Mouse (Mus musculus) liver, adult 2 months (tissue): ENCODE measurements around the gene Sumo2. TPM values are rescaled to one million over a fixed set of nuclear protein-coding genes. Genes with fewer than 3 reads are reported as not detected.
A peak's percentile ranks its signal among the peaks of the same experiment; 100 is the strongest.

Source experiments
- DNase-seq: peaks from one replicate; pipeline ENCODE4 v3.0.0-alpha.2; 2011; ENCODE audit warnings: low read depth, low spot score; ENCODE audit errors: extremely low read depth
- H3K27ac ChIP-seq: fragments of 200-500 bp; replicated peaks from 2 replicates; pipeline ENCODE4 v1.5.1; 2012; ENCODE audit warnings: low read depth, mild to moderate bottlenecking, control low read depth, inconsistent platforms, low read length; ENCODE audit not compliant: insufficient read depth
- H3K27me3 ChIP-seq: fragments of 200-500 bp; 2 replicates; pipeline ENCODE4 v1.6.1; 2012; ENCODE audit warnings: mild to moderate bottlenecking, moderate library complexity, low read length, inconsistent platforms; ENCODE audit not compliant: control insufficient read depth, insufficient read depth
- H3K36me3 ChIP-seq: fragments of 200-500 bp; 2 replicates; pipeline ENCODE4 v1.6.1; 2012; ENCODE audit warnings: low read length, inconsistent platforms; ENCODE audit not compliant: control insufficient read depth, insufficient read depth
- H3K4me1 ChIP-seq: fragments of 200-500 bp; 2 replicates; pipeline ENCODE4 v1.6.1; 2011; ENCODE audit warnings: low read length; ENCODE audit not compliant: control insufficient read depth, insufficient read depth
- H3K4me3 ChIP-seq: fragments of 200-500 bp; 2 replicates; pipeline ENCODE4 v1.5.1; 2011; ENCODE audit warnings: low read depth, mild to moderate bottlenecking, control low read depth, low read length, moderate library complexity; ENCODE audit not compliant: insufficient read depth
- H3K79me2 ChIP-seq: fragments of 200-500 bp; 2 replicates; pipeline ENCODE4 v1.6.1; 2012; ENCODE audit warnings: inconsistent platforms, mild to moderate bottlenecking, low read length, moderate library complexity; ENCODE audit not compliant: control insufficient read depth, insufficient read depth
- H3K9ac ChIP-seq: fragments of 200-500 bp; 2 replicates; pipeline ENCODE4 v1.6.1; 2012; ENCODE audit warnings: low read depth, mild to moderate bottlenecking, control low read depth, inconsistent platforms, low read length
- CTCF ChIP-seq: fragments of 200-500 bp; IDR thresholded peaks from 2 replicates; pipeline ENCODE4 v1.5.1; 2011; ENCODE audit warnings: low read depth, low read length, control low read depth
- POLR2A ChIP-seq: fragments of 200-500 bp; IDR thresholded peaks from 2 replicates; pipeline ENCODE4 v1.6.1; 2011; ENCODE audit warnings: low read length, control low read depth; ENCODE audit not compliant: insufficient read depth; ENCODE audit errors: extremely low read depth
- WGBS: fragments of 180-500 bp; shearing (Covaris S2); methylation state at CpG from one replicate; pipeline ENCODE4 v1.1.7; 2018; 5-methylcytosine and 5-hydroxymethylcytosine counted together
- polyA plus RNA-seq: library from polyadenylated mRNA; depleted of rRNA; stranded (reverse); fragments of >200 nt; gene quantifications from 2 replicates; pipeline ENCODE4 v1.2.3, GENCODE M21; 2012
- total RNA-seq: library from RNA; depleted of rRNA; stranded (reverse); fragments of >200 nt; gene quantifications from 2 replicates; pipeline ENCODE4 v1.2.3, GENCODE M21; 2014

Sumo2 gene
- total and polyA plus RNA-seq, 2 experiments, result 24.0 to 106 TPM

DNA sequence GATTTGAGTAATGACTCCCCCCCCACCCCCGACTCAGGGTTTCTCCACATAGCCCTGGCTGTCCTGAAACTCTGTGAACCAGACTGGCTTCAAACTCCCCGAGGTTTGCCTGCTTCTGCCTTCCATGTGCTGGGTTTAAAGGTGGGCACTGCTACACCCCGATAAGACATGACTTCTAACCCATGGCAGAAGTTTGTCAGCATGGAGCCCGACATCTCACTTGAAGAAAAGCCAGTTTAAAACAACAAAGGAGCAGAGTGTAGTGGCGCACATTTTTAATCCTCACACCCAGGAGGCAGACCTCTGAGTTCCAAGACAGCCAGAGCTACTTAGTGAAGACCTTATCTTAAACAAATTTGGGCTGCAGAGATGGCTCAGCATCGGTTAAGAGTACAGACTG lies 43.7 kb downstream of the Sumo2 start:
- H3K79me2 ChIP-seq, result no peaks in the 10 kb centered on the region
- no peaks in the 10 kb centered on the region for H3K4me1 ChIP-seq
- DNase-seq, result no peak
- no peaks in the 10 kb centered on the region for H3K27me3 ChIP-seq
- H3K9ac ChIP-seq, result no peak overlapping the region
- TF ChIP-seq POLR2A, result no peak
- no peak overlapping the region for H3K27ac ChIP-seq
- H3K36me3 ChIP-seq, result no peaks in the 10 kb centered on the region
- 39% methylated on average over 6 of the region's 6 CpGs for WGBS
- no peak overlapping the region for H3K4me3 ChIP-seq

DNA sequence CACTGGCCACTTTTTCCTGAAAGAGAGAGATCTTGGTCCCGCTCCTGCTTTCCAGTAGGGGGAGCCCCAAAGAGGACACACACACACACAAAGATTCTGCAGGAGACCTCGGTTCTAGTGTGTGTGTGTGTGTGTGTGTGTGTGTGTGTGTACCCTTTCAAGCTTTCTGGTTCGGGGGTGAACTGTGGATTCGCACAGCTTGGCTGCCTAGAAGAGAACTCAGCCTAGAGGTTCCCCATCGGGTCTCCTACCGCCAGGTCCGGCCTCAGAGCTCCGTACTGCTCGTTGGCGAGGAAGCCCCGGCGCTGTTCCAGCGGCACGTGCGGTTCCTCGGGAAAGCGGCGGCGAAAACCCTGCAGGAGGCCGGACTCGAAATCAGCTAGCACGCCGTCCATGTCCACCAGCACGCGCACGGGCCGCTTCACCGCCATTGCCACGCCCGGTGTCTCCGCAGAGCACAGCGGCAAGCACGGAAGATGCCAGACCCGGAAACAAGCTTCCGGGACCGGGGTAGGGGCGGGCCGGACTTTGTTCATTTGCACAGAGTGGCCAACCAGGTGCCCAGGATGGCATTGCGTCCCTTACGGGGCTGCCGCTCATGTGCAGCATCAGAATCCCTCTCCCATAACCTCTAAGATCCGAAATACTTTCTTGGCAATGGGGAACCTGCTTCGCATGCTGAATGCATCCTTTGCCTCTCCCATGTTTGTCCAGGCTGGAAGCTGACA lies 44.6 kb downstream of the Sumo2 start, which contains the start of gene Nt5c:
Gene Nt5c, minus strand, starts transcription at position 507 of the 728 bp plus-strand sequence.
- no peaks in the 10 kb centered on the region for H3K27me3 ChIP-seq
- no peaks in the 10 kb centered on the region for H3K79me2 ChIP-seq
- H3K27ac ChIP-seq, result peak within 1 kb of the TSS; percentile 24
- TF ChIP-seq POLR2A (0 out of 2 replicates have a peak, but pooled peaks have one; percentile 34), CTCF (peak; percentile 58; the same call in 1 of the 2 replicates)
- peak within 1 kb of the TSS; percentile 66 for H3K9ac ChIP-seq
- no peaks in the 10 kb centered on the region for H3K36me3 ChIP-seq
- no peaks in the 10 kb centered on the region for H3K4me1 ChIP-seq
- DNase-seq, result peak; percentile 67
- 0% methylated on average over 43 of the region's 43 CpGs for WGBS
- H3K4me3 ChIP-seq, result peak within 1 kb of the TSS; percentile 79

DNA sequence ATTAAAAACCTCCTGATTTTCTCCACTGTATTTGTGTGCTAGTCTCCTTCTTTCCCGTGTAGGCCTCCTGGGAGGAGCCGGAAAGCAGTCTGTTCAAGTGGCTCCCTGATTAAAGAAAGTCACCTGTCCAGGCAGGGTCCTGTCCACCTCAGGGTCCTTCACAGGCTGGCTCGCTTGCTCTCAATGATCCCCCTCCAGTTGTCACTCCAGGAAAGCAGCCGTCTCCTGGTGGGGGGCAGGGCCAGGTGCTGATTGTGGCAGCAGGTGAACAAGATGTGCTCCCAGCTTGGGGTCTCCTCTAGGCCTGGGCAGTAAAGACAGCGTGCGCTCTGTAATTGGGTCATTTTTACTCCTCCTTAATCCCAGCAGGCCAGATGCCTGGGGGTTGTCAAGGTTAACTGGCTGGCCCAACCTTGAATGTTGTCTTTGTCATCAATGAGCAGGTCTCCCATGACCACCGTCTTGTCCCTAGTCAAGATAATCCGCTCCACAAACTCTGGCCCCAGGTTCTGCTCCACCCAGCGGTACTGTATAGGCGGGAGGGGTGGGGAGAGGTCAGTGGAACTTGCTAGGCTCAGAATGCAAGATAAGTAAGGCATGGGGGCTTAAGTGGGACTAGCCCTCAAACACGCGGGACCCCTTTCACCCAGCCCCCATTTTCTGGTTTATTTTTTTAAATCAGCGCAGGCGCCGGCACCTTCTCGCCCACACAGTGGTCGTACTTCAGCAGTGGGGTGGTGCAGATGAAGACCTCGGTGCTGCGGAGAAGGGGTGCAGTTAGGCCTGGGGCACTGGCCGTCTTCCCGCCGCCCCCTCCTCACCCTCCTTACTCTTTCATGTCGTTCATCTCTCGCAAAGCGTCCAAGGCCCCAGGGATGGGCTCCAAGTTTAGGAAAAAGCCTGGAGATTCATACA lies 45.4 kb downstream of the Sumo2 start:
- H3K9ac ChIP-seq, result peak overlapping the region; percentile 33; the same call in 1 of the 2 replicates
- H3K27ac ChIP-seq, result no peak overlapping the region
- no peaks in the 10 kb centered on the region for H3K79me2 ChIP-seq
- 37% methylated on average over 25 of the region's 25 CpGs for WGBS
- H3K4me1 ChIP-seq, result no peaks in the 10 kb centered on the region
- no peaks in the 10 kb centered on the region for H3K36me3 ChIP-seq
- H3K4me3 ChIP-seq, result peak overlapping the region; percentile 23; the same call in 1 of the 2 replicates
- no peak for DNase-seq
- TF ChIP-seq CTCF (no peak), POLR2A (no peak)
- H3K27me3 ChIP-seq, result no peaks in the 10 kb centered on the region

DNA sequence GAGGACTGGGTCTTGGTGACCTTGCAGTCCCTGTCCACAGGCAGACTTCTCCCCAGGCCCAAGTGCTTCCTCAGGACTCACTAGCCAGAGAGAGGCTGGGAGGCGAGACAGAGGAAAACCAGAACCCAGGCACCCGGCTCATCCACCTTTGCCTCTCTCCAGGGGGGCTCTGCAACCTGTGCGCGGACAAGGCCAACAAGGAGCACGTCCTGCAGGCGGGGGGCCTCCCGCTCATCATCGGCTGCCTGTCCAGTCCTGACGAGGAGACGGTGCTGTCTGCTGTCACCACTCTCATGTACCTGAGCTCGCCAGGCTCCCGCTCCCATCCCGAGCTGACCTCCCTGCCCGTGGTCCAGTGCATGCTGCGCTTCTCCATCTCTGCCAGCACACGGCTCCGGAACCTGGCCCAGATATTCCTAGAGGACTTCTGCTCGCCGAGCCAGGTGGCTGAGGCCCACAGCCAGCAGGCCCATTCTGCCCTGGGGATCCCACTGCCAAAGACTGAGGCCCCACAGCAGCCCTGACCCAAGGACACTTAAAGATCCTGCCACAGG lies 47.4 kb downstream of the Sumo2 start:
- no peak for DNase-seq
- H3K36me3 ChIP-seq, result no peaks in the 10 kb centered on the region
- TF ChIP-seq POLR2A (no peak), CTCF (no peak)
- H3K9ac ChIP-seq, result no peak overlapping the region
- 94% methylated on average over 19 of the region's 19 CpGs for WGBS
- no peaks in the 10 kb centered on the region for H3K27me3 ChIP-seq
- no peak overlapping the region for H3K27ac ChIP-seq
- H3K79me2 ChIP-seq, result no peaks in the 10 kb centered on the region; the same call in 1 of the 2 replicates
- H3K4me3 ChIP-seq, result no peak overlapping the region
- H3K4me1 ChIP-seq, result no peaks in the 10 kb centered on the region

DNA sequence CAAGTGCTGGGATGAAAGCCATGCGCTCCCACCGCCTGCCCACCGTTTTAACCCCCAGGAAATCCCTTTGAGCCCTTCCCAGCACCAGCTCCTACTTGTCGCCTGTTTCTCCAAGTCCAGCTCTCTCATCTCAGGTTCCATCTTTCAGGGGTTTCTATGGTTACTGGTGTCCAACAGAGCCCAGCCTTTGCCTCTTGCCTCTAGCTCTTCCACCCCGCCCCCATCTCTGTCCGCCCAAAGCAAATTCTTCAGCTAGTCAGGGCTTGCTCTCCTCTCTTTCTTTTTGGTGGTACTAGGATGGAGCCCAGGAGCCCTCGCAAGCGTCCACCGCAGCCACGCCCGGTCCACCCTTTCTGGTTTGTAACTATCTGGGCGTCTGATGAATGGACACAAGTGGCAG lies 50.9 kb downstream of the Sumo2 start:
- H3K79me2 ChIP-seq, result no peaks in the 10 kb centered on the region; the same call in 1 of the 2 replicates
- no peak overlapping the region for H3K9ac ChIP-seq
- H3K36me3 ChIP-seq, result no peaks in the 10 kb centered on the region
- no peaks in the 10 kb centered on the region for H3K4me1 ChIP-seq
- no peak for TF ChIP-seq POLR2A
- no peak for TF ChIP-seq CTCF
- no peak overlapping the region for H3K4me3 ChIP-seq
- WGBS, result 92% methylated on average over 12 of the region's 12 CpGs
- H3K27me3 ChIP-seq, result no peaks in the 10 kb centered on the region
- DNase-seq, result no peak
- H3K27ac ChIP-seq, result no peak overlapping the region
